Mouse (Mus musculus): ENCODE results near the gene Myl3.

Myl3 gene

GRCm38 (mm10) chr9:110762763-110763162 is 21.1 kb downstream of the Myl3 start:
- DNase-seq (ENCODE audit: extremely low spot score): no peak

- no peak for DNase-seq (ENCODE audit: extremely low spot score)
Observed at GRCm38 (mm10) chr9:110763405-110763804, 21.7 kb downstream of the Myl3 start.

GRCm38 (mm10) chr9:110772336-110772735 is 30.7 kb downstream of the Myl3 start:
- DNase-seq (ENCODE audit: extremely low spot score): no peak

DNA sequence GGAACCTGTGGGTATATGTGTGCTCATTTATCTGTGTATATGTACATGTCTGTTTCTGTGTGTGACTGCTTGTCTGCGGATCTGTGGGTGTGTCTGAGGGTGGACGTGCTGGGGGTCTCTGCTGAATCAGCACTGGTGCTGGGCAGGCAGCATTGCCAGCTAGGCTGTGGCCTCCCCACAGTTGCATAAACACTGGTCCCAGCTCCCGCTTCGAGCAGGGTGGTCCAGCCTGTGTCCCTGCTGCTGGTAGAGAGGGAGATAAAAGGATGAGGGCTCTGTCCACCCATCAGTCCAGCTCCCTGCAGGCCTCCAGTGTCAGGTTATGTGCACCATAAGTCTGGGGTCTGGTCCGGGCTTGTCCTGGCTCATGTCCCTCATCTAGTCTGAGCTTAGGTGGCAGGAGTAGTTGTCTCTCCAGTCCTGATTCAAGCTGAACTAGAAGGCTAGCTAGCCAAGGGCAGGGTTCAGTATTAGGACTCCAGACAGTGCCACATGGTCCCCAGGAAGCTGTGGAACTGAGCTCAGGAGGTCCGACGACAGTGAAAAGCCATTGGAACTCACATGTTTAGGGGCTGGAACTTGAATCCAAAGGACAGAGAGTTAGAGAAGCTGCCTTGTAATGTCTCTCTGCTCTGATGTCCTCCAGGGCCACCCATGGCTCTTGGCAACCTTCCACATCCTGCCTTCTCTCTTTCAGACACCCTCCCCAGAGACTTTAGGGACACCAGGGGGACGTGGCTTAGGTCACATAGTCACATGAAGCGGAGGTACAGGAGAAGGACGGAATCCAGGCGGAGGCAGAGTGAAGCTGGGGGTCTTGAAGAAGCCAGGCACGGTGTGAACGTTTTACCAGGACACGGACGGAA is 33.0 kb downstream of the Myl3 start:
- no peak for DNase-seq (ENCODE audit: extremely low spot score)

- no peak for DNase-seq (ENCODE audit: extremely low spot score)
Observed at GRCm38 (mm10) chr9:110775269-110776022, 33.8 kb downstream of the Myl3 start.

DNA sequence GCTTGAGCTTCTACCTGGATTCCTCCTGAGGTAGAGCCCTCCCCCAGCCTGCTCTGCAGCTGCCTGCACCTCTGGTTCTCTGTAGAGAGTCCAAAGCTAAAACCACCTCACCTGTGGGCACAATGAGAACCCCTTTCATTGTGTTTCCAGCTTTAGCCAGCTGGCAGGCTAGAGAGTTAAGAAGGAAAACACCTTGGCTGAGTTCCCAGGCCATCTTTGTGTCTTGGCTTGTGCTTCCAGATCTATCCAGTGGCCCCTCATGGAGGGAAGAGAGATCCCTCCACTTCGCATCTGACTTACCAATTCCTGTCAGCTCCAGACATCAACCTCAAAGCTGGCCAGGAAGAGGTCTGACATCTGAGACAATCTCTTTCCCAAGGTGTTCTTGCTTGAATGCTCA is 36.4 kb downstream of the Myl3 start:
- DNase-seq (ENCODE audit: extremely low spot score): no peak

GRCm38 (mm10) chr9:110778559-110778958 is 36.9 kb downstream of the Myl3 start:
- no peak for DNase-seq (ENCODE audit: extremely low spot score)

DNA sequence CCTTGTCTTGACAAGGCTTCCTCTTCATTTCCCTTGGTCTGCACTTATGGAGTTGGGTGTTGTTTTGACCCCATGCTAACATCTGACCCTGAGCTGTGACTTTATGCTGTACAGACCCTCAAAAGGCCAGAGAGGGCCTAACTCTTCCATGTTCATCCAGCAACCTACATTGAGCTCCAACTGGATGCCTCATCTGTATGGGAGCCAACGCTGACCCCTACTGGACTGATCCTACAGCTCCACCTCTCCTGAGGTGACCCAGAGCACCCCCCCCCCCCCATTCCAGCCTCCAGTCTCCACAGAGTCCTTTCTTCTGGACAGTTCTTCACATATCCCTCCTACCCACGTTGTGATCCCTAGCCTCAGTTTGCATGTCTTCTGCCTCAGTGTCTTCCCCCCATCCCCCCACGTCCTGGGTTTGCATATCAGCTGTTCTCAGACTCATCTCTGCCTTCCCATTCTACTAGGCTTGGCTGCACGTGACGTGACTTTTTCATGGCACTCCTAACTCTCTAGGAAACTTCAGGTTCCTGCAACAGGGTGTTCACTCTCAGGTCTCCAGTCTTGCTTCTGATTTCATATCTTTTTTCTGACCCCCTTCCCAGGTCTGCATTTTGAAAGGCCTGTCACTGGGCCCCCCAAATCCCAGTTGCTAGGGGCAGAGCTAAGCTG is 37.7 kb downstream of the Myl3 start:
- peak; percentile 29 for DNase-seq (ENCODE audit: extremely low spot score)

DNA sequence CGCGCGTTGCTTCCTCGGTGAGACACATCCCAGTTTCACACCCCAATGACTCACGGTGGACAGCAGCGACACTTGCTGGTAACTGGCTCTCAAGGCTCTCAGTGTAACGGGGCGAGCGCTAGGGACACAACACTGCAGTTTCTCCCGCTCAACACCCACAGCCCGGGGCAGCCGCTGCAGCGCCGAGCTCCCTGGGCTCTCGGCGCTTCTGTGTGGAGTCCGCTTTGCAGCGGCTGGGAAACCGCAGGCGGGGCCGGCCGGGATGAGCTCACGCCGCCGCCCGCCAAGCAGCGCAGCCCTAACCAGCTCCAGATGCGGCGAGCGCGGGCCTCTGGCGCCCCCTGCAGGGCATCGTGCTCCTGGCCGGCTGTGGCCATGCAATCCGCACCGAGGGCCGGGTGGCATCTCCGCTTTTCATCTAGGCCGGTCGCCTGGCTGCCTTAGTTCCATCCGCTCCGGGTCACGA is 39.6 kb downstream of the Myl3 start:
- peak; percentile 97 for DNase-seq (ENCODE audit: extremely low spot score)

GRCm38 (mm10) chr9:110781731-110782130 is 40.1 kb downstream of the Myl3 start:
- no peak for DNase-seq (ENCODE audit: extremely low spot score)

- no peak for DNase-seq (ENCODE audit: extremely low spot score)
Observed at GRCm38 (mm10) chr9:110783611-110784010, 42.0 kb downstream of the Myl3 start.

- no peak for DNase-seq (ENCODE audit: extremely low spot score)
Observed at GRCm38 (mm10) chr9:110788169-110788568, 46.5 kb downstream of the Myl3 start.

- DNase-seq (ENCODE audit: extremely low spot score): no peak
Observed at GRCm38 (mm10) chr9:110790462-110790861, 48.8 kb downstream of the Myl3 start.

- no peak for DNase-seq (ENCODE audit: extremely low spot score)
Observed at GRCm38 (mm10) chr9:110797013-110797412, 55.4 kb downstream of the Myl3 start.

DNA sequence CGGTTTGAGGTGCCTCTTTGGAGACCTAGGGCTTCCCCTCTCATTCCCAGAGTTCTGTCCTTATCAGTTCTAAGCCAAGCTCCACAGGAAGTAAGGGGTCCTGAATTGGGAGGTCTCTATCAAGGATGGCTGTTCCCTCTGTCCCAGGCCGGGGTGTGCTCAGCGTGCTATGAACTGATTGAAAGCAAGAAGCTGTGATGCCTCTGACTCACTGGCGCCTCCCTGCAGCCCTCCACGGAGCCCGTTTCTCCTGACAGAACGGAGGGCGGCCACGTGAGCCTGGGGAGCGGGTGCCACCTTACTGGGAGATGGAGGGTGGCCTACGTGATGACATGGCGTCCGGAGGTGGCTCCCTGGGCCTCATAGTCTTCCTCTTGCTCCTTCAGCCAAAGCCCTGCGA is 56.2 kb downstream of the Myl3 start, which contains the start of gene Prss42:
Gene Prss42, plus strand, starts transcription at position 301 of the 400 bp plus-strand sequence.
- no peak for DNase-seq (ENCODE audit: extremely low spot score)

GRCm38 (mm10) chr9:110800834-110801479 is 59.3 kb downstream of the Myl3 start:
- no peak for DNase-seq (ENCODE audit: extremely low spot score)

- DNase-seq (ENCODE audit: extremely low spot score): no peak
Observed at GRCm38 (mm10) chr9:110803294-110803693, 61.6 kb downstream of the Myl3 start.

DNA sequence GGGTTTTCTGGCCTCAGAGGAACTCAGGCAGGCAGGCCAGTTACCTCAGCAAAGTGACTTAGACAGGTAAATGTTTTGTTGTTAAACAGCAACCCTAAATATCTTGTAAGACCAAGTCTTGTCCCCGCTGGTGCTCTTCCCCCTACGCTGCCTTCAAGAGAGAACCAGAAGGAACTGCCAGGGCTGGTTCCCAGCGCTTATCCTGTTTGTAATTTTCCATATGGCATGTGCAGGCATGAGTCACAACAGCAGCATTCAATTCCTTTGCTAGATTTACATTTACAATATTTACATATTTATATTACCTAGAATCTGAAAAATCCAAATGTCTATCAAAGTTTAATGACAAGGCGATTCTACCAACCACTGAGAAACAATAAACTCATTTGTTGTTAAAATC is 68.4 kb downstream of the Myl3 start:
- no peak for DNase-seq (ENCODE audit: extremely low spot score)

DNA sequence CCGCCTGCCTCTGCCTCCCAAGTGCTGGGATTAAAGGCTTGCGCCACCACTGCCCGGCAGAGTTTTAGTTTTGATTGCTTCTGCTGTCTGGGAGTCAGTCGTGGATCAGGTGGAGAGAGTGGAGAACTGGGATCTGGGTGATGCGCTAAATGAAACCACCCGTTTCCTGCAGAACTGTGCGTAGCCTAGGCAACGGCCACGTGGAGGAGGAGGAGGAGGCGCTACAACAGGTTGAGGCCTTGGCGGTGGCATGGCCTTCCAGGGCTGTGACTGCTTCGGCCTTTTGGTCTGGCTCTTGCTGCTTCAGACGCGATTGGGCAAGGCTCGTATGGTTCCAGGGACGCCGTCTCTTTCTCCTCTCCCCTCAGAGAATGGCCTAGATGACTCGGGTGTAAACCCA is 72.1 kb downstream of the Myl3 start, which contains the start of gene Prss44:
Gene Prss44, plus strand, starts transcription at position 206 of the 400 bp plus-strand sequence.
- no peak for DNase-seq (ENCODE audit: extremely low spot score)

All from embryo, embryonic 9.5 days (tissue).